In the genomic region with DNA sequence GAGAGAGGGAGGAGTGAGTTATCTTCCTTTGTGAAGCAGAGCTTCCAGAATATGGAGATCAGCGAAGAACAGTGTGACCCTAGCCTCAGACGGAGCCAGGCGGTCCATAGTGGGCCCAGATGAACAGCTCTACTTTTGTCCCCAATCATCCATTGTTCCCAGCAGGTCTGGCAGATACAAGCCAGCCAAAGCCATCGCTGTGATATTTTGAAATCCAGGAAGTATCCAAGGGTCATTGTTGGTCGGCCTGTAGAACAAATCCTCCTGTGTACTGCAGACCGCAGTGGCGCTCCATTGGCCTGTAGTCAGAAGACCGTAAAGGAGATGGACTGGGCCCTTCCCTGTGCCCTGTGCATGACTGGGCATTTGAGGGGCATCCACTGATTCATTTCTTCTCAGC, we compare ENCODE assay signal across 18 mouse cellular contexts.
DNase-seq lines count a peak whose midpoint lies in the region.
"Had no signal": no experiment of that assay in that cellular context is flagged by ENCODE, and none has a peak within 500 bp of the region (broad histone marks: within the 10 kb centered on the region; RNA-seq: fewer than 3 reads in every experiment).

No protein-coding gene starts in this region.

- peak; percentile 47 for DNase-seq in layer of hippocampus, adult 11-12 months (ENCODE audit: low spot score)
- DNase-seq in layer of hippocampus, postnatal 36 days: no peak
- DNase-seq in left cerebral cortex, adult 11 months (ENCODE audit: low spot score): peak; percentile 24
- no peak for DNase-seq in left cerebral cortex, postnatal 4 days
- DNase-seq in right cerebral cortex, adult 18-20 months: peak; percentile 35
- DNase-seq in right cerebral cortex, adult 2 months (ENCODE audit: low spot score in 2 of 2): no peak
- DNase-seq in embryo, embryonic 10.5 days (ENCODE audit: low spot score): no peak
- DNase-seq: adrenal gland, adult 2 months; adrenal gland, postnatal 14 days; B cell, adult 2 months; cerebellum, adult 11-12 months; cerebellum, adult 9-10 months; cerebellum, postnatal 14 days; embryo, embryonic 11 days; gastrocnemius, postnatal 25 days; heart, adult 18-20 months; heart, postnatal 10 days; heart, postnatal 36 days had no signal

- intact Hi-C loops in left cerebral cortex, postnatal 4 days (cut with DNase I): loop anchor here (10.0 kb wide), 1 partner anchor 90 kb away; a partner anchor contains a TSS

Comparison
In these comparisons a context has a peak if more than half of its experiments do, and no peak if none do; other contexts are left out.
1. DNase-seq: peak in layer of hippocampus, adult 11-12 months (single experiment), left cerebral cortex, adult 11 months (single experiment) and right cerebral cortex, adult 18-20 months (single experiment); none in layer of hippocampus, postnatal 36 days (0 of 2), left cerebral cortex, postnatal 4 days (single experiment), right cerebral cortex, adult 2 months (0 of 2) and embryo, embryonic 10.5 days (single experiment).